Mouse (Mus musculus): ENCODE results near the gene Bax. TPM values are rescaled to one million over a fixed set of nuclear protein-coding genes. Genes with fewer than 3 reads are reported as not detected.

Gene Bax
- total and polyA plus RNA-seq, 3 experiments: 21.9 to 47.2 (median 25.9) TPM

DNA sequence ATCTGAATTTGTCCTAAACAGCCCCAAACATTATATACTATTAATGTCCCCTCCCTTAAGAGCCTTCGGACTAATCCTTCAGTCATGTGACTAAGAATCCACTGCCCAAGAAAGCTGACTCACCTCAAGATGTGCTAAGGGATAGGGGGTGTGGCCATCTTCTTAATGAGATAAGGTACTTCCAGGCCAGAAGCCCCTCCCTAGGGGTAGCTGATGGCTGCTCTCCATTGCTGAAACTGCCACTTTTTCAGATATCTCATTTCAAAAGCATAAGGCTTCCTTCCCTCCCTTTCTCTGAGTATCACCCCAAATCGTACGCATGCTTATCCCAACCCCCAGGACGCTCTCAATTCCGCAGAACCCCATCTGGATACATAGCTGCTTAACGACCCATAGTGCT is 41.9 kb upstream of the Bax start:
- TF ChIP-seq EP300 (IDR thresholded peaks at IDR 0.05; ENCODE audit: insufficient read depth, low read depth, low read length) (no peak), CTCF (IDR thresholded peaks at IDR 0.05) (no peak)
- 85% methylated on average over 6 of the region's 6 CpGs for whole genome bisulfite sequencing
- no peaks in the 10 kb centered on the region; the same call in 1 of the 2 replicates for H3K36me3 ChIP-seq (ENCODE audit: control insufficient read depth, insufficient read depth, low read length)
- no peak overlapping the region for H3K9ac ChIP-seq (ENCODE audit: low read depth, low read length)
- H3K27ac ChIP-seq: no peak overlapping the region
- DNase-seq: no peak
- no peaks in the 10 kb centered on the region for H3K27me3 ChIP-seq (ENCODE audit: control insufficient read depth, insufficient read depth, low read length)
- no peaks in the 10 kb centered on the region for H3K79me2 ChIP-seq (replicated peaks; ENCODE audit: control insufficient read depth, insufficient read depth, low read length)
- intact Hi-C loops (cut with DNase I): loop anchor here (2.0 kb wide), 1 partner anchor 14 kb away; no protein-coding TSS in a partner anchor
- no peak overlapping the region for H3K4me3 ChIP-seq
- peaks cover 3% of the 10 kb centered on the region for H3K4me1 ChIP-seq (ENCODE audit: control insufficient read depth, insufficient read depth, low read length)

DNA sequence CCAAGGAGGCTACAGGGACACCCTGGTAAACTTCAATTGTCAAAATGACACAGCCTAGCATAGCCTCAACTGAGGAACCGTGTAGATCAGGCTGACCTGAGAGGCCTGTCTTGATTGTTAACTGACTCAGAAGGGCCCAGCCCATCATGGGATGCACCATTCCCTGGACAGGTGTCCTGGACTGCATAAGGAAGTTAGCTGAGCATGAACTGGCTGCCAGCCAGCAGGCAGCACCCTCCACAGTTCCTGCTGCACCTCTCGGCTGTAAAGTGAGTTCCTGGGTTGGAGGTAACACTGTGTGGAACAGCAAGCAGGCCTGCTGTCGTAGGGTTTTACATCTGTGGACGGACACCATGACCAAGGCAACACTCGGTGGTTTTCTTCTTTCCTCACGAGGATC is 40.9 kb upstream of the Bax start:
- H3K27me3 ChIP-seq (ENCODE audit: control insufficient read depth, insufficient read depth, low read length): no peaks in the 10 kb centered on the region
- 88% methylated on average over 6 of the region's 6 CpGs for WGBS
- TF ChIP-seq POLR2A (IDR thresholded peaks at IDR 0.05; ENCODE audit: insufficient read depth, low read depth, low read length): no peak
- no peak for TF ChIP-seq EP300 (IDR thresholded peaks at IDR 0.05; ENCODE audit: insufficient read depth, low read depth, low read length)
- TF ChIP-seq CTCF (IDR thresholded peaks at IDR 0.05): no peak
- H3K27ac ChIP-seq: no peak overlapping the region
- no peaks in the 10 kb centered on the region for H3K79me2 ChIP-seq (replicated peaks; ENCODE audit: control insufficient read depth, insufficient read depth, low read length)
- DNase-seq: no peak
- H3K4me3 ChIP-seq: no peak overlapping the region
- H3K9ac ChIP-seq (ENCODE audit: low read depth, low read length): no peak overlapping the region
- H3K4me1 ChIP-seq (ENCODE audit: control insufficient read depth, insufficient read depth, low read length): peaks cover 3% of the 10 kb centered on the region
- no peaks in the 10 kb centered on the region; the same call in 1 of the 2 replicates for H3K36me3 ChIP-seq (ENCODE audit: control insufficient read depth, insufficient read depth, low read length)
- intact Hi-C loops (cut with DNase I): no loop called here

DNA sequence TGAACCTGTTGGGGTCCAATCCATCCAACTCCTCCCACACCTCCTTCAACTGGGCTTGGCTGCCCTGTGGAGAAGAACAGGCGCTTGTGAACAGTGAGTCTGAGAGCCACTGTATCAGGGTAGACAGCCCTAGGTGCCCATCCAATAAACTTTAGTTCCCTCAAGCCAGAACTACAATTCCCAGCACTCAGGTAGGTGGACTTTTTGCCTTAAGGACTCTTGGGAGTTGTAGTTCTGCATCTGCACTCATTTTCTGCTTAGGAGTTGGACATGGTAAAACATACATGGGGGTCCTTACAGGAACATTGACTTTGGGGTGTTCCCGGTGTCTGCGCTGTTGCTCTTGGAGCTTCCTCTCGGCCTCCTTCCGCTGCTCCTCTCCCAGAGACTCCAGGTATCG is 31.7 kb upstream of the Bax start:
- no peaks in the 10 kb centered on the region for H3K36me3 ChIP-seq (ENCODE audit: control insufficient read depth, insufficient read depth, low read length)
- intact Hi-C loops (cut with DNase I): no loop called here
- no peaks in the 10 kb centered on the region for H3K79me2 ChIP-seq (replicated peaks; ENCODE audit: control insufficient read depth, insufficient read depth, low read length)
- no peak overlapping the region for H3K4me3 ChIP-seq
- WGBS: 99% methylated on average over 6 of the region's 6 CpGs
- peaks cover under 1% of the 10 kb centered on the region; the same call in 1 of the 2 replicates for H3K4me1 ChIP-seq (ENCODE audit: control insufficient read depth, insufficient read depth, low read length)
- H3K9ac ChIP-seq (ENCODE audit: low read depth, low read length): no peak overlapping the region
- DNase-seq: no peak
- no peak overlapping the region for H3K27ac ChIP-seq
- H3K27me3 ChIP-seq (ENCODE audit: control insufficient read depth, insufficient read depth, low read length): no peaks in the 10 kb centered on the region
- TF ChIP-seq EP300 (IDR thresholded peaks at IDR 0.05; ENCODE audit: insufficient read depth, low read depth, low read length): no peak

DNA sequence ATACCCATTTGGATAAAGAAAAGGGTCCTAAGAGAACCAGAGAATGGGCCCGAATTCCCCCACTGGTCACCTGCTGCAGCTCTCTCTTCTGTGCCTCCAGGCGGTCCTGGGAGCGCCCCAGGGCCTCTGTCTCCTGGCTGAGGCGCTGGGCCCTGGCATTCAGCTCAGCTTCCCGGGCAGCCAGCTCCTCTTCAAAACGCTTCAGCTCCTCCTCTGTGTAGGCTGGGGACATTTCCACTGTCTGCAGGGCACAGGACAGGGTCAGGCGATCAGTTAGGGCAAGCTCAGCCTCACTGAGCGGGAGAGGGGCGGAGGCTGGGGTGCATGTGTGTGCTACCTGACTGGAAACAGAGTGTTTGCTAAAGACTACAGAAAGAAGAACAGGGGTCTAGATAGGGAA is 27.9 kb upstream of the Bax start:
- H3K36me3 ChIP-seq (ENCODE audit: control insufficient read depth, insufficient read depth, low read length): no peaks in the 10 kb centered on the region

DNA sequence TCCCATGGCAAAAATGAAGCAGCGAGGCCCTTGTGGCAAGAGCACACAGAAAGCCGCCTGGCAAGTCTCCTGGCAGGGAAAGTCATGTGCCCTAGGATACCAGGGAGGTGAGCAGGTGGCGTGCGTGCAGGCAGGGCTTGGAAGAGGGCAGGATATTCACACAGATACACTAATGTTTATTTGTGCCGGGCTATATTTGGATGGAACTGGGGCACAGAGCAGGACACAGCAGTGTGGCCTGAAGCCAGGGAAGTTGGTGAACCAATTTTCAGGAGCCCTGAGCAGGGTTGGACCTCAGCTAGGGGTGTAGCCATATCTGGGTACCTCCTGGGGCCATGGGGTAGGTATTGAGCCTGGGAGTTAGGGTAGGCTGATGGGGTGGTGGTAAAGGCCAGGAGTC is 26.3 kb upstream of the Bax start:
- TF ChIP-seq EP300 (IDR thresholded peaks at IDR 0.05; ENCODE audit: insufficient read depth, low read depth, low read length) (peak; percentile 58; the same call in 1 of the 2 replicates), CTCF (IDR thresholded peaks at IDR 0.05) (no peak)
- intact Hi-C loops (cut with DNase I): loop anchor here (2.0 kb wide), 1 partner anchor 32 kb away; no protein-coding TSS in a partner anchor
- Histone ChIP-seq H3K4me1 (ENCODE audit: control insufficient read depth, insufficient read depth, low read length) (peaks cover 4% of the 10 kb centered on the region), H3K27me3 (ENCODE audit: control insufficient read depth, insufficient read depth, low read length) (no peaks in the 10 kb centered on the region), H3K27ac (peak overlapping the region; percentile 82), H3K36me3 (ENCODE audit: control insufficient read depth, insufficient read depth, low read length) (no peaks in the 10 kb centered on the region), H3K79me2 (replicated peaks; ENCODE audit: control insufficient read depth, insufficient read depth, low read length) (no peaks in the 10 kb centered on the region), H3K4me3 (no peak overlapping the region), H3K9ac (ENCODE audit: low read depth, low read length) (no peak overlapping the region)
- peak; percentile 52 to 62 for DNase-seq
- WGBS: 57% methylated on average over 5 of the region's 5 CpGs

More for the DNA sequence above, 27.9 kb upstream of the Bax start:
- peak; percentile 46 to 59 for DNase-seq
- H3K27me3 ChIP-seq (ENCODE audit: control insufficient read depth, insufficient read depth, low read length): no peaks in the 10 kb centered on the region
- H3K9ac ChIP-seq (ENCODE audit: low read depth, low read length): no peak overlapping the region
- H3K79me2 ChIP-seq (replicated peaks; ENCODE audit: control insufficient read depth, insufficient read depth, low read length): no peaks in the 10 kb centered on the region
- WGBS: 68% methylated on average over 9 of the region's 9 CpGs
- peaks cover 2% of the 10 kb centered on the region for H3K4me1 ChIP-seq (ENCODE audit: control insufficient read depth, insufficient read depth, low read length)
- TF ChIP-seq POLR2A (IDR thresholded peaks at IDR 0.05; ENCODE audit: insufficient read depth, low read depth, low read length) (no peak), EP300 (IDR thresholded peaks at IDR 0.05; ENCODE audit: insufficient read depth, low read depth, low read length) (no peak), CTCF (IDR thresholded peaks at IDR 0.05) (no peak)
- no peak overlapping the region for H3K4me3 ChIP-seq
- intact Hi-C loops (cut with DNase I): loop anchor here (2.0 kb wide), 1 partner anchor 14 kb away; no protein-coding TSS in a partner anchor
- peak overlapping the region; percentile 82 for H3K27ac ChIP-seq

DNA sequence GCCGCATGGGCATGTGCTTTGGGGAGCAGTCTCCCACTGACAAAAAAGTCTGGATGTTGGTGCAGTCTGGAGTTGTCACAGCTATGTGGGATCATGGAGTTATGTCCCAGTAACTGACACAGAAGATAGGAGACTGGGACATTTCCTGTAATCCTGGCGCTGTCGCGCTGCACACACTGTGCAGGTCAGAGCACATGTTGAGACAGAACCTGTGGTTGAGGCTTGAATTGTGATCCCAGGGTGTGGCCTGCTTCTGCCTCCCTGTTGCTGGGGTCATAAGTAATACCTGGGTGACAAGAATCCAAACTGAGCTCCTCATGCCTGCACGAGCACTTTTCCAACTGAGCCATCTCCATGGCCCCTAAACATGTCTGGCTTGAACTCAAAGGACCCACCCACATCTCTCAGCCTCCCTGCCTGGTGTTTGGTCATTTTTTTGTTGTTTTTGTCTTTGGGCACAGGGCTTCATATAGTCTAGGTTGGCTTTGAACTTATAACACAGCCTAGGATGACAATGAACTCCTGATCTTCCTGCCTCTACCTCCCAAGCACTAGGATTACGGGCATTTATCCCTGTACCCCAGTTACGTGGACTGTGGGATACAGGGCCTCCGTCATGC is 25.6 kb upstream of the Bax start:
- intact Hi-C loops (cut with DNase I): loop anchor here (2.0 kb wide), 1 partner anchor 32 kb away; no protein-coding TSS in a partner anchor
- 93% methylated on average over 8 of the region's 8 CpGs for WGBS
- Histone ChIP-seq H3K27me3 (ENCODE audit: control insufficient read depth, insufficient read depth, low read length) (no peaks in the 10 kb centered on the region), H3K36me3 (ENCODE audit: control insufficient read depth, insufficient read depth, low read length) (no peaks in the 10 kb centered on the region), H3K4me1 (ENCODE audit: control insufficient read depth, insufficient read depth, low read length) (peaks cover 4% of the 10 kb centered on the region), H3K27ac (peak overlapping the region; percentile 82), H3K79me2 (replicated peaks; ENCODE audit: control insufficient read depth, insufficient read depth, low read length) (no peaks in the 10 kb centered on the region), H3K9ac (ENCODE audit: low read depth, low read length) (no peak overlapping the region), H3K4me3 (no peak overlapping the region)
- TF ChIP-seq POLR2A (IDR thresholded peaks at IDR 0.05; ENCODE audit: insufficient read depth, low read depth, low read length): no peak
- DNase-seq: no peak

Measured in heart, adult 2 months (tissue).